Mouse (Mus musculus): Measurements from ENCODE around the gene Haus7. TPM values are rescaled to one million over a fixed set of nuclear protein-coding genes. Genes with fewer than 3 reads are reported as not detected.

Gene Haus7
- polyA plus RNA-seq, 1 experiment from 2014 or later: 70.0 TPM

DNA sequence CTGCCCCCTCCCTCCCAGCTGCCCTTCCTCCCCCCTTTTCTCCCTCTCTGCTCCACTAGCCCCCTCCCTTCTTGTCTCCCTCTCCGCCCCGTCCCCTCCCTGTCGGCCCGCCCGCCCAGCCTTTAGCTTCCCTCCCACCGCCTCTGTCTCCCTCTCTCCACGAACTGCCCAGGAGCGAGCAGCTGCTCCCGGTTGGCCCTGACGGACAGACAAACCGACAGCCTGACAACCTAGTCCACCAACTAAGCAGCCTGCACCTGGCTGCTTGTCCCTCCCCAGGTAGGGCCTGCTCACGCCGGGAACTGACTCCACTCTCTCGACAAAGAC is 24.6 kb upstream of the Haus7 start, which contains the start of gene Bgn:
Gene Bgn, plus strand, starts transcription at position 119 of the 327 bp plus-strand sequence.
- 34% methylated on average over 6 of the region's 14 CpGs for WGBS
- peak within 1 kb of the TSS; percentile 48 for H3K4me2 ChIP-seq (replicated peaks; ENCODE audit: low read depth, low read length)
- no peaks in the 10 kb centered on the region for H3K9me3 ChIP-seq (ENCODE audit: low read length)
- H3K4me3 ChIP-seq (ENCODE audit: low read length): peak within 1 kb of the TSS; percentile 44
- H3K36me3 ChIP-seq (ENCODE audit: insufficient read depth, low read length): no peaks in the 10 kb centered on the region
- H3K4me1 ChIP-seq (ENCODE audit: insufficient read depth, low read length): peaks cover 5% of the 10 kb centered on the region; the same call in 1 of the 2 replicates
- ATAC-seq (ENCODE audit: low FRiP score, low TSS enrichment): peak; percentile 60; the same call in 1 of the 2 replicates
- H3K27me3 ChIP-seq (ENCODE audit: insufficient read depth, low read length): peaks cover 11% of the 10 kb centered on the region
- peak within 1 kb of the TSS; percentile 61 for H3K27ac ChIP-seq (ENCODE audit: low read length)
- H3K9ac ChIP-seq (replicated peaks; ENCODE audit: low read length): peak within 1 kb of the TSS; percentile 64

- H3K4me1 ChIP-seq (ENCODE audit: insufficient read depth, low read length): peaks cover 5% of the 10 kb centered on the region; the same call in 1 of the 2 replicates
- WGBS: 48% methylated on average over 4 of the region's 4 CpGs
- H3K9ac ChIP-seq (replicated peaks; ENCODE audit: low read length): no peak overlapping the region
- no peaks in the 10 kb centered on the region for H3K9me3 ChIP-seq (ENCODE audit: low read length)
- H3K27ac ChIP-seq (ENCODE audit: low read length): peak overlapping the region; percentile 61
- peaks cover 14% of the 10 kb centered on the region for H3K27me3 ChIP-seq (ENCODE audit: insufficient read depth, low read length)
- no peak overlapping the region for H3K4me3 ChIP-seq (ENCODE audit: low read length)
- H3K4me2 ChIP-seq (replicated peaks; ENCODE audit: low read depth, low read length): peak overlapping the region; percentile 48
- peak; percentile 29; the same call in 1 of the 2 replicates for ATAC-seq (ENCODE audit: low FRiP score, low TSS enrichment)
- H3K36me3 ChIP-seq (ENCODE audit: insufficient read depth, low read length): no peaks in the 10 kb centered on the region
These were observed 24.0 kb upstream of the Haus7 start for GRCm38 (mm10) chrX:73482643-73483483.

- 55% methylated on average over 2 of the region's 2 CpGs for WGBS
- no peaks in the 10 kb centered on the region for H3K9me3 ChIP-seq (ENCODE audit: low read length)
- peaks cover 14% of the 10 kb centered on the region for H3K27me3 ChIP-seq (ENCODE audit: insufficient read depth, low read length)
- H3K4me3 ChIP-seq (ENCODE audit: low read length): no peak overlapping the region
- H3K9ac ChIP-seq (replicated peaks; ENCODE audit: low read length): no peak overlapping the region
- no peak overlapping the region; the same call in 1 of the 2 replicates for H3K4me2 ChIP-seq (replicated peaks; ENCODE audit: low read depth, low read length)
- H3K4me1 ChIP-seq (ENCODE audit: insufficient read depth, low read length): peaks cover 5% of the 10 kb centered on the region
- peak overlapping the region; percentile 83 for H3K27ac ChIP-seq (ENCODE audit: low read length)
- ATAC-seq (ENCODE audit: low FRiP score, low TSS enrichment): 0 out of 2 replicates have a peak, but pooled peaks have one; percentile 24
- no peaks in the 10 kb centered on the region for H3K36me3 ChIP-seq (ENCODE audit: insufficient read depth, low read length)
These were observed 21.5 kb upstream of the Haus7 start for GRCm38 (mm10) chrX:73480334-73480733.

- Histone ChIP-seq H3K4me2 (replicated peaks; ENCODE audit: low read depth, low read length) (no peak overlapping the region), H3K9ac (replicated peaks; ENCODE audit: low read length) (no peak overlapping the region), H3K9me3 (ENCODE audit: low read length) (no peaks in the 10 kb centered on the region), H3K36me3 (ENCODE audit: insufficient read depth, low read length) (no peaks in the 10 kb centered on the region), H3K27ac (ENCODE audit: low read length) (peak overlapping the region; percentile 83), H3K4me1 (ENCODE audit: insufficient read depth, low read length) (peaks cover 5% of the 10 kb centered on the region), H3K4me3 (ENCODE audit: low read length) (no peak overlapping the region), H3K27me3 (ENCODE audit: insufficient read depth, low read length) (peaks cover 14% of the 10 kb centered on the region)
- no peak for ATAC-seq (ENCODE audit: low FRiP score, low TSS enrichment)
These were observed 20.8 kb upstream of the Haus7 start for GRCm38 (mm10) chrX:73479656-73480055.

GRCm38 (mm10) chrX:73477500-73477899 is 18.7 kb upstream of the Haus7 start:
- WGBS: 92% methylated on average over 2 of the region's 2 CpGs
- no peak for ATAC-seq (ENCODE audit: low FRiP score, low TSS enrichment)
- Histone ChIP-seq H3K36me3 (ENCODE audit: insufficient read depth, low read length) (no peaks in the 10 kb centered on the region), H3K27ac (ENCODE audit: low read length) (peak overlapping the region; percentile 77; the same call in 1 of the 2 replicates), H3K27me3 (ENCODE audit: insufficient read depth, low read length) (peaks cover 13% of the 10 kb centered on the region), H3K4me3 (ENCODE audit: low read length) (no peak overlapping the region), H3K9me3 (ENCODE audit: low read length) (no peaks in the 10 kb centered on the region), H3K4me1 (ENCODE audit: insufficient read depth, low read length) (peaks cover 5% of the 10 kb centered on the region), H3K9ac (replicated peaks; ENCODE audit: low read length) (no peak overlapping the region), H3K4me2 (replicated peaks; ENCODE audit: low read depth, low read length) (no peak overlapping the region)

DNA sequence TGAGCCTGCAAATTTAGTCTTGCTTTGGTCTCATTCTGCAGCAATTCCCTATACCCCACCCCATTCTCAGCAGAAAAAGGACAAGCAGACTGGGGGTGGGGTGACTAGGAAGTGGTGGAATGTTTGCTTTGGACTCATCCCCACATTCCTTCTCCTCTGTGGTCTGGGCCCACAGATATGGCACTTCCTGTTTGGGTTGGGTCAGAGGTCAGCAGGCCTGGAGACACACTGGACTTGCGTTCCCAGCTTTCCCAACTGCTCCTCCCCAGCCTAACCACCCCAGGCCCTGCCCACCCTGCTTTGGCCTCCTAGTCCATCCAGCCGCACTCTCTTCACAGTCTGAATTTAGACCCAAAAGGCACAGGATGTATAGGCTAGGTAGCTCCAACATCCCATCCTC is 17.8 kb upstream of the Haus7 start:
- Histone ChIP-seq H3K27me3 (ENCODE audit: insufficient read depth, low read length) (peaks cover 13% of the 10 kb centered on the region; the same call in 1 of the 2 replicates), H3K36me3 (ENCODE audit: insufficient read depth, low read length) (no peaks in the 10 kb centered on the region), H3K9ac (replicated peaks; ENCODE audit: low read length) (no peak overlapping the region), H3K4me3 (ENCODE audit: low read length) (no peak overlapping the region), H3K4me2 (replicated peaks; ENCODE audit: low read depth, low read length) (no peak overlapping the region), H3K9me3 (ENCODE audit: low read length) (no peaks in the 10 kb centered on the region), H3K4me1 (ENCODE audit: insufficient read depth, low read length) (peaks cover 5% of the 10 kb centered on the region), H3K27ac (ENCODE audit: low read length) (peak overlapping the region; percentile 91)
- peak; percentile 85 for ATAC-seq (ENCODE audit: low FRiP score, low TSS enrichment)
- 52% methylated on average over 2 of the region's 2 CpGs for WGBS

DNA sequence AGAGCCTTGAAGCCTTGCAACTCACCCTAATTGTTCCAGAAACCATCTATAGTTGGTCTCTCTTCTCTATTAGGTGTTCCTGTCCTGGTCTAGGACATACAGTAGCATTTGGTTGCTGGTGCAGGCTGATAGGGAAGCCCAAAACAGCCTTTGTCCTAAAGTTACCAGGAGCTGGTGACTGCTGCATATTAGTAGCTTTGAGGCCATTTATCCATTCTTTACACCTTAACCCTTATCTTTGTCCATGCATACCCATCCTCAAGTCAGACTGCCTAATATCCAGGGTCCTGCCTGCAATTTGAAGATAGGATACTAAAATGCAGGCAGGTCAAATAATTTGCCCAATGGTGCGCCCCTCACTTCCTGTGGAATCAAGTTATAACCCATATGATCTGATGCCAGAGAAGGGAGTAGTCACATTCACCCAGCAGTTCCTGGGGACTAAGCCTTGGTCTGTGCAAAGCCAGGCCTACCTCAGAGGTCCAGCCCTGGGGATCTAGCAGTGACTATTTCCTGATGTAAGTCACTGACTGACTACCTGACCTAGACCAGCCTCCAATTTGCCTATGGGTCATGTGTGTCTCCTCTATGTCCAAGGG is 16.9 kb upstream of the Haus7 start:
- peak overlapping the region; percentile 91 for H3K27ac ChIP-seq (ENCODE audit: low read length)
- peaks cover 13% of the 10 kb centered on the region; the same call in 1 of the 2 replicates for H3K27me3 ChIP-seq (ENCODE audit: insufficient read depth, low read length)
- H3K4me1 ChIP-seq (ENCODE audit: insufficient read depth, low read length): peaks cover 5% of the 10 kb centered on the region
- 77% methylated on average over 1 of the region's 1 CpGs for WGBS
- no peak overlapping the region for H3K4me2 ChIP-seq (replicated peaks; ENCODE audit: low read depth, low read length)
- no peak for ATAC-seq (ENCODE audit: low FRiP score, low TSS enrichment)
- no peak overlapping the region for H3K4me3 ChIP-seq (ENCODE audit: low read length)
- H3K9ac ChIP-seq (replicated peaks; ENCODE audit: low read length): no peak overlapping the region
- no peaks in the 10 kb centered on the region for H3K36me3 ChIP-seq (ENCODE audit: insufficient read depth, low read length)
- no peaks in the 10 kb centered on the region for H3K9me3 ChIP-seq (ENCODE audit: low read length)

DNA sequence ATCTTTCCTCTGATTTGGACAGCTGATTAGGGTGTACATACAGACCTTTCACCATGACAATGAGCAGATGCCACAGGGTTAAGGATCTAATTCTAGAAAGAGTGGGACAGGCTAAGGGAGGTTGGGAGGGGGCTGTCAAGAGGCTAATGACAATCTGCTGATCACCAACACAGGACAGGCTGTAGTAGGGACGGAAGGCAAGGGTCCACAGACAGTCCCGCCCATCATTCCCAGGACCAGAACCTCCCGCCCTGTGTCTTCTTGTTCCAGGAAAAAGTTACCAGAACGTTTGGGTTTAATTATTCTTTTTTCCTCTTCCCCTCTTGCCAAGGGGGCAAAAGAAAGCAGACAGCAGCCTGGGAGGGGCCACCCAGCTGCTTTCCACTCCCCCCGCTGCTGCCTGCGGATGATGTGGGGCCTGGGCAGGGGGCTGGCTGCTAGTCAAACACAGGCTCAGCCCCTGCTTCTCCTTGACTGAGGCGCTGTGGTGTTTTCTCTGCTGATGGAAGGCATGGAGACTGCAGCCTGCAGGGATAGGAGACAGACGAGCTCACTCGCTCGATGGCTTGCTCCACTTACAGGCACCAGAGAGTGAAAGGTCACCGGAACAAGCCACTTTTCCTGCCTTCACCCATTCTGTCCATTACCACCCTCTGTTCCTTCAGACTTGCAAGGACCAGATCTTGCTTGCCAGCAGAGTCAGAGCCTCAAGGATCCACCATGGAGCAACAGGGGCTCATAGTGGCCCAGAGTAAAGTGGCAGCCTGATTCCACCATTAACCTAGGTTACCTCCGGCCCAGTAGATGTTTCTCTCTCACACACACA is 15.7 kb upstream of the Haus7 start:
- 0 out of 2 replicates have a peak, but pooled peaks have one; percentile 36 for ATAC-seq (ENCODE audit: low FRiP score, low TSS enrichment)
- H3K4me1 ChIP-seq (ENCODE audit: insufficient read depth, low read length): no peaks in the 10 kb centered on the region; the same call in none of the 2 replicates
- 44% methylated on average over 12 of the region's 12 CpGs for WGBS
- no peak overlapping the region for H3K4me3 ChIP-seq (ENCODE audit: low read length)
- H3K9me3 ChIP-seq (ENCODE audit: low read length): no peaks in the 10 kb centered on the region
- no peak overlapping the region for H3K4me2 ChIP-seq (replicated peaks; ENCODE audit: low read depth, low read length)
- H3K36me3 ChIP-seq (ENCODE audit: insufficient read depth, low read length): no peaks in the 10 kb centered on the region
- H3K27ac ChIP-seq (ENCODE audit: low read length): peak overlapping the region; percentile 51
- peaks cover 10% of the 10 kb centered on the region; the same call in 1 of the 2 replicates for H3K27me3 ChIP-seq (ENCODE audit: insufficient read depth, low read length)
- no peak overlapping the region for H3K9ac ChIP-seq (replicated peaks; ENCODE audit: low read length)

DNA sequence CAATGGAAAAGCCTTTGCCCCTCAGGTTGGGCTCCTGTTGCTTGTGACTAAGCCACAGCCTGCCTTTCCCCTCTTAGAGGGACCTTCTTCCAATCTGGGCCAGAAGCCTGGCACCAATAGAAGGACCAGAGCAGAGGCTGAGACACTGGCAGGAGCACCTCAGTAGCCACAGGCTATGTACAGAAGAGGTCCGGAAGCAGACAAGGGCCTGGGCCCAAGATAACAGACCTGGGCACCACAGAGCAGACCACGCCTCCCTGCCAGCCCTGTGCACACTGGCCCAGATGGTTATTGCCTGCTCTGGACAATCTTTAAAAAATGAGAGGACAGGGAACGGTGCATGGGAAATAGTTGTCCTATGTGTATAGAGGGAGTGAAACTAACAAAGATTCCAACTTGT is 12.9 kb upstream of the Haus7 start:
- H3K9ac ChIP-seq (replicated peaks; ENCODE audit: low read length): no peak overlapping the region
- no peak for ATAC-seq (ENCODE audit: low FRiP score, low TSS enrichment)
- H3K9me3 ChIP-seq (ENCODE audit: low read length): no peaks in the 10 kb centered on the region
- no peak overlapping the region for H3K4me2 ChIP-seq (replicated peaks; ENCODE audit: low read depth, low read length)
- peaks cover 8% of the 10 kb centered on the region; the same call in 1 of the 2 replicates for H3K27me3 ChIP-seq (ENCODE audit: insufficient read depth, low read length)
- no peaks in the 10 kb centered on the region for H3K36me3 ChIP-seq (ENCODE audit: insufficient read depth, low read length)
- no peaks in the 10 kb centered on the region; the same call in 1 of the 2 replicates for H3K4me1 ChIP-seq (ENCODE audit: insufficient read depth, low read length)
- 87% methylated on average over 3 of the region's 3 CpGs for WGBS
- no peak overlapping the region for H3K4me3 ChIP-seq (ENCODE audit: low read length)
- no peak overlapping the region for H3K27ac ChIP-seq (ENCODE audit: low read length)

Data from kidney, embryonic 16.5 days (tissue).